Mouse (Mus musculus) brain, embryonic 14.5 days (tissue): ENCODE data around the gene Stk32c. TPM values are rescaled to one million over a fixed set of nuclear protein-coding genes. Genes with fewer than 3 reads are reported as not detected.

Experiments
- DNase-seq: peaks from one replicate; pipeline ENCODE4 v3.0.0-alpha.2; 2011; ENCODE audit warnings: low read depth
- CTCF ChIP-seq: fragments of 200-500 bp; IDR thresholded peaks from 2 replicates; pipeline ENCODE4 v1.5.1; 2012; ENCODE audit warnings: inconsistent platforms, mild to moderate bottlenecking, moderate library complexity, borderline replicate concordance; ENCODE audit not compliant: insufficient read depth, insufficient read length; ENCODE audit errors: extremely low read depth
- POLR2A ChIP-seq: fragments of 200-500 bp; IDR thresholded peaks from 2 replicates; pipeline ENCODE4 v1.6.1; 2012; ENCODE audit warnings: mild to moderate bottlenecking, inconsistent platforms, borderline replicate concordance; ENCODE audit not compliant: poor library complexity, insufficient read depth, insufficient read length, severe bottlenecking; ENCODE audit errors: extremely low read depth
- polyA plus RNA-seq: library from polyadenylated mRNA; depleted of rRNA; stranded (reverse); fragments of >200 nt; gene quantifications from 2 replicates; pipeline ENCODE4 v1.2.3, GENCODE M21; 2012

Stk32c gene
- polyA plus RNA-seq, 1 experiment = 27.9 TPM

- DNase-seq = no peak
- TF ChIP-seq CTCF = no peak
- TF ChIP-seq POLR2A = no peak
These were observed 54.6 kb downstream of the Stk32c start for GRCm38 (mm10) chr7:139158549-139158948.

GRCm38 (mm10) chr7:139157541-139157940, 55.6 kb downstream of the Stk32c start:
- no peak for TF ChIP-seq CTCF
- no peak for TF ChIP-seq POLR2A
- no peak for DNase-seq

- DNase-seq = no peak
- TF ChIP-seq POLR2A = no peak
- no peak for TF ChIP-seq CTCF
These were observed 56.6 kb downstream of the Stk32c start for GRCm38 (mm10) chr7:139156341-139157058.

- DNase-seq = no peak
- TF ChIP-seq POLR2A = no peak
- TF ChIP-seq CTCF = no peak
These were observed 60.2 kb downstream of the Stk32c start for GRCm38 (mm10) chr7:139152927-139153326.

GRCm38 (mm10) chr7:139151116-139151515, 62.0 kb downstream of the Stk32c start:
- TF ChIP-seq CTCF (no peak), POLR2A (no peak)
- peak; percentile 93 for DNase-seq

- DNase-seq = peak; percentile 40
- no peak for TF ChIP-seq POLR2A
- no peak for TF ChIP-seq CTCF
These were observed 63.7 kb downstream of the Stk32c start for GRCm38 (mm10) chr7:139149373-139149772.

GRCm38 (mm10) chr7:139147360-139147759, 65.7 kb downstream of the Stk32c start:
- TF ChIP-seq POLR2A = no peak
- no peak for TF ChIP-seq CTCF
- no peak for DNase-seq

- DNase-seq = no peak
- no peak for TF ChIP-seq CTCF
- no peak for TF ChIP-seq POLR2A
These were observed 67.2 kb downstream of the Stk32c start for GRCm38 (mm10) chr7:139145891-139146290.

- no peak for DNase-seq
- no peak for TF ChIP-seq CTCF
- TF ChIP-seq POLR2A = no peak
These were observed 69.3 kb downstream of the Stk32c start for GRCm38 (mm10) chr7:139143785-139144184.

- DNase-seq = peak; percentile 90
- no peak for TF ChIP-seq POLR2A
- peak; percentile 25; the same call in 1 of the 2 replicates for TF ChIP-seq CTCF
These were observed 73.1 kb downstream of the Stk32c start for GRCm38 (mm10) chr7:139139921-139140461.

GRCm38 (mm10) chr7:139136906-139137491, 76.1 kb downstream of the Stk32c start:
- TF ChIP-seq POLR2A (no peak), CTCF (no peak)
- DNase-seq = peak; percentile 81
